Mouse (Mus musculus) olfactory bulb, adult 2 months (tissue): ENCODE data around the gene Tmem117.

Experiments used
- CTCF ChIP-seq: fragments of 200-500 bp; IDR thresholded peaks from 2 replicates; pipeline ENCODE4 v1.5.1; 2012; ENCODE audit warnings: low read depth, mild to moderate bottlenecking, low read length, moderate library complexity; ENCODE audit not compliant: insufficient read depth
- POLR2A ChIP-seq: fragments of 200-500 bp; IDR thresholded peaks from 2 replicates; pipeline ENCODE4 v1.6.1; 2012; ENCODE audit warnings: mild to moderate bottlenecking, low read depth, low read length, moderate library complexity; ENCODE audit not compliant: insufficient read depth

- no peak for TF ChIP-seq CTCF
- no peak for TF ChIP-seq POLR2A
These were observed 479.6 kb downstream of the Tmem117 start for GRCm38 (mm10) chr15:95108626-95109025.
